Mouse (Mus musculus) lung, adult 2 months (tissue): Measurements from ENCODE around the gene Cacna1e.

Experiments used
- CTCF ChIP-seq: fragments of 200-500 bp; IDR thresholded peaks from 2 replicates; pipeline ENCODE4 v1.5.1; 2011; ENCODE audit warnings: mild to moderate bottlenecking, low read length, control low read depth; ENCODE audit not compliant: insufficient read depth
- POLR2A ChIP-seq: fragments of 200-500 bp; IDR thresholded peaks from 2 replicates; pipeline ENCODE4 v1.6.1; 2011; ENCODE audit warnings: low read depth, mild to moderate bottlenecking, control low read depth, low read length, borderline replicate concordance; ENCODE audit errors: extremely low read depth

- TF ChIP-seq CTCF, result no peak
- no peak for TF ChIP-seq POLR2A
These were observed 384.0 kb downstream of the Cacna1e start for GRCm38 (mm10) chr1:154500187-154500866.
